Mouse (Mus musculus) small intestine, adult 2 months (tissue): ENCODE measurements around the gene Phka2.

Experiments
- CTCF ChIP-seq: fragments of 200-500 bp; IDR thresholded peaks from 2 replicates; pipeline ENCODE4 v1.5.1; 2012; ENCODE audit warnings: low read depth, mild to moderate bottlenecking, control low read depth, inconsistent platforms, low read length, moderate library complexity, mixed read lengths; ENCODE audit not compliant: insufficient replicate concordance, insufficient read length; ENCODE audit errors: extremely low read depth
- POLR2A ChIP-seq: fragments of 200-500 bp; IDR thresholded peaks from 2 replicates; pipeline ENCODE4 v1.6.1; 2012; ENCODE audit warnings: low read depth, mild to moderate bottlenecking, control low read depth, inconsistent platforms, low read length, moderate library complexity

DNA sequence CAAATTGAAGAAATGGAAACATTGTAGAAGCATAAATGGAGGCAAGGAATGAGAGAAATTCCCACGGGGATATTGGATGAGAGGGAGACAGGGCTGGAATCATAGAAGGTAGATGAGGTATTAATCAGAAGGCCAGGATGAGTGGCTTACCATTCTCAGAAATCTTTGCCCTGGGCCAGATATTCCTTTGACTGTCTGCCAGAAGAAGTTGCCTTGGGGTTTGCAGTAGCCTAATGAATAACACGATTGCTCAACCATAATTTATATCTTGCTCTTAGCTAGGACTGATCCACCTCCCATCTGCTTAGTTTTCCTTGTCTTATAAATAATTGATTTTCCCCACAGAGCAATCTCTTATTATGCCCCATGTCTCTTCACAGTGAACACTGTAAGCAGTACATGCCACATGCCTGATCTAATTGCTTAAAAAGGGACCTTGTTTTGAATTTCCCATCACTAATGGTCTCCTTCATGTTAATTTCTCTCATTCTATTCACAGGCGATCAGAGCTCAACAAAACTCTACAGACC lies 30.6 kb upstream of the Phka2 start:
- TF ChIP-seq POLR2A (no peak), CTCF (no peak)
